Mouse (Mus musculus): ENCODE measurements at regions not wholly inside any gene's neighbourhood (a gene's known extent, or its start where the extent isn't known, plus 50 kb on each side); places are given as distances from the start of the nearest gene placed in this dataset.
"Not testable (repeated sequence)": the region's sequence is repeated elsewhere in the genome, so short reads cannot be mapped to it uniquely, and the experiment has no call there.

GRCm38 (mm10) chr13:73041233-73042040, 218.8 kb upstream of the Irx4 start:
- DNase-seq (ENCODE audit: low spot score in 2 of 2), result no peak
- no peak overlapping the region for H3K4me3 ChIP-seq
- TF ChIP-seq CTCF (conservative IDR thresholded peaks at IDR 0.05), result no peak
- H3K27ac ChIP-seq, result no peak overlapping the region

- TF ChIP-seq CTCF (conservative IDR thresholded peaks at IDR 0.05), result no peak
- no peak for DNase-seq (ENCODE audit: low spot score in 2 of 2)
- H3K27ac ChIP-seq, result no peak overlapping the region
- H3K4me3 ChIP-seq, result no peak overlapping the region
Observed at GRCm38 (mm10) chr13:73069840-73070530, 190.3 kb upstream of the Irx4 start.

GRCm38 (mm10) chr13:73070531-73070908, 189.8 kb upstream of the Irx4 start:
- no peak for TF ChIP-seq CTCF (conservative IDR thresholded peaks at IDR 0.05)
- Histone ChIP-seq H3K4me3 (no peak overlapping the region), H3K27ac (no peak overlapping the region)
- DNase-seq (ENCODE audit: low spot score in 2 of 2), result no peak

GRCm38 (mm10) chr13:73071032-73071431, 189.2 kb upstream of the Irx4 start:
- DNase-seq (ENCODE audit: low spot score in 2 of 2), result no peak
- H3K4me3 ChIP-seq, result no peak overlapping the region
- H3K27ac ChIP-seq, result no peak overlapping the region
- no peak for TF ChIP-seq CTCF (conservative IDR thresholded peaks at IDR 0.05)

- no peak overlapping the region for H3K4me3 ChIP-seq
- no peak for DNase-seq (ENCODE audit: low spot score in 2 of 2)
- no peak for TF ChIP-seq CTCF (conservative IDR thresholded peaks at IDR 0.05)
- no peak overlapping the region for H3K27ac ChIP-seq
Observed at GRCm38 (mm10) chr13:73071854-73072852, 188.1 kb upstream of the Irx4 start.

GRCm38 (mm10) chr13:73077866-73078430, 182.3 kb upstream of the Irx4 start:
- no peak for DNase-seq (ENCODE audit: low spot score in 2 of 2)
- no peak overlapping the region for H3K4me3 ChIP-seq
- no peak overlapping the region for H3K27ac ChIP-seq
- no peak for TF ChIP-seq CTCF (conservative IDR thresholded peaks at IDR 0.05)

GRCm38 (mm10) chr13:73087815-73088214, 172.5 kb upstream of the Irx4 start:
- DNase-seq (ENCODE audit: low spot score in 2 of 2); H3K4me3 ChIP-seq; H3K27ac ChIP-seq: not testable (repeated sequence)
- TF ChIP-seq CTCF (conservative IDR thresholded peaks at IDR 0.05), result peak; percentile 38

GRCm38 (mm10) chr13:73091886-73092285, 168.4 kb upstream of the Irx4 start:
- DNase-seq (ENCODE audit: low spot score in 2 of 2), result no peak
- no peak overlapping the region for H3K4me3 ChIP-seq
- TF ChIP-seq CTCF (conservative IDR thresholded peaks at IDR 0.05), result peak; percentile 61
- no peak overlapping the region for H3K27ac ChIP-seq

GRCm38 (mm10) chr13:73097502-73097901, 162.8 kb upstream of the Irx4 start:
- no peak overlapping the region for H3K27ac ChIP-seq
- no peak for DNase-seq (ENCODE audit: low spot score in 2 of 2)
- no peak for TF ChIP-seq CTCF (conservative IDR thresholded peaks at IDR 0.05)
- H3K4me3 ChIP-seq, result no peak overlapping the region

- no peak for DNase-seq (ENCODE audit: low spot score in 2 of 2)
- Histone ChIP-seq H3K4me3 (no peak overlapping the region), H3K27ac (no peak overlapping the region)
- TF ChIP-seq CTCF (conservative IDR thresholded peaks at IDR 0.05), result no peak
Observed at GRCm38 (mm10) chr13:73099407-73099806, 160.9 kb upstream of the Irx4 start.

GRCm38 (mm10) chr13:73107250-73107993, 152.9 kb upstream of the Irx4 start:
- TF ChIP-seq CTCF (conservative IDR thresholded peaks at IDR 0.05), result no peak
- H3K4me3 ChIP-seq, result no peak overlapping the region
- DNase-seq (ENCODE audit: low spot score in 2 of 2), result no peak
- no peak overlapping the region for H3K27ac ChIP-seq

Measured in layer of hippocampus, adult 2 months (tissue).